Mouse (Mus musculus): ENCODE results near the gene Slamf9. TPM values are rescaled to one million over a fixed set of nuclear protein-coding genes. Genes with fewer than 3 reads are reported as not detected.

The Slamf9 gene
- polyA plus RNA-seq, 1 experiment from 2014 or later, result 0.08 TPM

DNA sequence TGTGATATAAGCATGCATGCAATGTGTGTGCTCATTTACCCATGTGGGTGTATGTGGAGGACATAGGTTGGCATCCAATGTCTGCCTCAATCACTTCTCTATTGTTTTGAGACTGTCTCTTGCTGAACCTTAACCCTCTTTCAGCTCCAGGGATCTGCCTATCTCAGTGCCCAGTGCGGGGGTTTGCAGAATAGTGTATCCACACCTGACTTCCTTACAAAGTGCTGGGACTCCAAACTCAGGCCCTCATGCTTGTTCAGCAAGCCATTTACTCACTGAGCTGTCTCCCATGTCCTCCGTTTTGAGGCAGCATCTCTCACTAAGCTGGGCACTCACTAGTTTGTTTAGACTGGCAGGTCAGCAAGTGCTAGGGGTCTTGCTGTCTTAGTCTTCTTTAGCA, 36.5 kb upstream of the Slamf9 start:
- in situ Hi-C loops (cut with MboI; ENCODE audit: low pct_unique_long_range_greater_than_20kb), result no loop called here
- TF ChIP-seq CTCF (IDR thresholded peaks at IDR 0.05), result no peak
- POLR2A ChIA-PET, result no interaction called here
- ATAC-seq, result no peak
- CTCF ChIA-PET, result no interaction called here
- H3K27me3 ChIP-seq, result no peaks in the 10 kb centered on the region
- DNase-seq (ENCODE audit: low read depth, low spot score), result no peak

- no peaks in the 10 kb centered on the region for H3K27me3 ChIP-seq
- no peak for TF ChIP-seq CTCF (IDR thresholded peaks at IDR 0.05)
- ATAC-seq, result no peak
- POLR2A ChIA-PET, result no interaction called here
- CTCF ChIA-PET, result interaction anchor here (1.5 kb wide), 1 partner anchor 19 kb away, joined by 3 read pairs; no protein-coding TSS in a partner anchor
- in situ Hi-C loops (cut with MboI; ENCODE audit: low pct_unique_long_range_greater_than_20kb), result no loop called here
- DNase-seq (ENCODE audit: low read depth, low spot score), result no peak
Measured at GRCm38 (mm10) chr1:172440521-172440920, 34.6 kb upstream of the Slamf9 start.

GRCm38 (mm10) chr1:172441935-172442445, 33.2 kb upstream of the Slamf9 start:
- H3K27me3 ChIP-seq, result no peaks in the 10 kb centered on the region
- ChIA-PET CTCF (interaction anchor here (1.7 kb wide), 1 partner anchor 45 kb away, joined by 3 read pairs; no protein-coding TSS in a partner anchor), POLR2A (no interaction called here)
- in situ Hi-C loops (cut with MboI; ENCODE audit: low pct_unique_long_range_greater_than_20kb), result no loop called here
- TF ChIP-seq CTCF (IDR thresholded peaks at IDR 0.05), result no peak
- no peak for DNase-seq (ENCODE audit: low read depth, low spot score)
- no peak for ATAC-seq

GRCm38 (mm10) chr1:172450226-172450625, 24.9 kb upstream of the Slamf9 start:
- POLR2A ChIA-PET, result no interaction called here
- DNase-seq (ENCODE audit: low read depth, low spot score) (no peak), ATAC-seq (no peak)
- in situ Hi-C loops (cut with MboI; ENCODE audit: low pct_unique_long_range_greater_than_20kb), result no loop called here
- H3K27me3 ChIP-seq, result no peaks in the 10 kb centered on the region
- CTCF ChIA-PET, result no interaction called here
- TF ChIP-seq CTCF (IDR thresholded peaks at IDR 0.05), result no peak

DNA sequence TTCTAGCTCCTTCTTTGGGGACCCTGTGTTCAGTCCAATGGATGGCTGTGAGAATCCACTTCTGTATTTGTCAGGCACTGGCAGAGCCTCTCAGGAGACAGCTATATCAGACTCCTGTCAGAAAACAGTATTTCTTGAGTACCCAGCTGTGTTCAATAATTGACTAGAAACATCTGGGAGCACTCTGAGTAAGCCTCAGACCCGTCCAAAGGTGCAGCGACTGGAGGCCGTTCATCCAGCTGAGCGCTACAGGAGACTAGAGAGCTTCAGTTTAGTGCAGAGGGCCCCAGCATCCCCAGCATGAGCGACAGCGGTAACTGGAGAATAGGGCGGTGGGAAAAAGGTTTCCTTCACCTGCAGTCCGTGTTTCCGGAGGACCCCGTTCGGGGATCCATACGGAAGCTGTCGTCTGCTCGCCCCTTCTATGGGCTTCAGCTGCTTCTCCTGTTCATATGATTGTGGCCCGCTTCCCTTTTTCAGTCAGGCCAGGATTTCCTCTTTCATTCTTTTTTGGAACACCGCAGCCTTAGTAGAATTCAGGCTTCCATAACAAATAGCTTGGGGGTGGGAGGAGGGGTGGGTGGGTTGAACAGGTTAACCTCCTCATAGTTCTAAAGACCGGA, 24.2 kb upstream of the Slamf9 start:
- DNase-seq (ENCODE audit: low read depth, low spot score) (no peak), ATAC-seq (no peak)
- ChIA-PET POLR2A (no interaction called here), CTCF (no interaction called here)
- TF ChIP-seq CTCF (IDR thresholded peaks at IDR 0.05), result no peak
- in situ Hi-C loops (cut with MboI; ENCODE audit: low pct_unique_long_range_greater_than_20kb), result no loop called here
- no peaks in the 10 kb centered on the region for H3K27me3 ChIP-seq

DNA sequence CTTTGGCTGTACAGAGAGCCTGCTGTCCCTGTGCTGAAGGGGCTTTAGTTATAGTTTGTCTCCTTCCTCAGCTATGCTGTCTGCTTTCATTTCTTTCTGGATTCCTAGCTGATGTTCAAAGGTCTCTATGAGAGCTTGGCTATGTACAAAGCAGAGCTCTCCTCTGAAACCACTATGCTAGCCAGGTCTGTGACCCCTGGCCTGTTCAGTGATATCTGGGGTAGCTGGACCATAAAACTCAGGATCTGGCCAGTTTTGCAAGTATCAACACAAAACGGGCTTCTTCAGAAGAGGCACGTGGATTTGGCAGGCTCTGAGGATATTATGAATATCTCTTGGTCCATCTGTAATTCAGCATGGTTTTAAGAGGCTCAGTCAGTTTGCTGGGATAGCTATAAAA, 22.2 kb upstream of the Slamf9 start:
- CTCF ChIA-PET, result interaction anchor here (1.0 to 1.4 kb wide), 2 partner anchors 9 to 53 kb away, joined by 4 to 5 read pairs; no protein-coding TSS in a partner anchor
- TF ChIP-seq CTCF (IDR thresholded peaks at IDR 0.05), result no peak
- DNase-seq (ENCODE audit: low read depth, low spot score), result no peak
- POLR2A ChIA-PET, result no interaction called here
- no peak for ATAC-seq
- H3K27me3 ChIP-seq, result no peaks in the 10 kb centered on the region
- in situ Hi-C loops (cut with MboI; ENCODE audit: low pct_unique_long_range_greater_than_20kb), result no loop called here

GRCm38 (mm10) chr1:172453810-172454209, 21.3 kb upstream of the Slamf9 start:
- no peak for DNase-seq (ENCODE audit: low read depth, low spot score)
- ChIA-PET POLR2A (no interaction called here), CTCF (interaction anchor here (1.4 kb wide), 1 partner anchor 10 kb away, joined by 5 read pairs; no protein-coding TSS in a partner anchor)
- no peaks in the 10 kb centered on the region for H3K27me3 ChIP-seq
- TF ChIP-seq CTCF (IDR thresholded peaks at IDR 0.05), result no peak
- ATAC-seq, result no peak
- in situ Hi-C loops (cut with MboI; ENCODE audit: low pct_unique_long_range_greater_than_20kb), result no loop called here

GRCm38 (mm10) chr1:172455416-172455815, 19.7 kb upstream of the Slamf9 start:
- POLR2A ChIA-PET, result no interaction called here
- DNase-seq (ENCODE audit: low read depth, low spot score), result no peak
- no peak for ATAC-seq
- TF ChIP-seq CTCF (IDR thresholded peaks at IDR 0.05), result no peak
- no peaks in the 10 kb centered on the region for H3K27me3 ChIP-seq
- CTCF ChIA-PET, result no interaction called here
- in situ Hi-C loops (cut with MboI; ENCODE audit: low pct_unique_long_range_greater_than_20kb), result no loop called here

DNA sequence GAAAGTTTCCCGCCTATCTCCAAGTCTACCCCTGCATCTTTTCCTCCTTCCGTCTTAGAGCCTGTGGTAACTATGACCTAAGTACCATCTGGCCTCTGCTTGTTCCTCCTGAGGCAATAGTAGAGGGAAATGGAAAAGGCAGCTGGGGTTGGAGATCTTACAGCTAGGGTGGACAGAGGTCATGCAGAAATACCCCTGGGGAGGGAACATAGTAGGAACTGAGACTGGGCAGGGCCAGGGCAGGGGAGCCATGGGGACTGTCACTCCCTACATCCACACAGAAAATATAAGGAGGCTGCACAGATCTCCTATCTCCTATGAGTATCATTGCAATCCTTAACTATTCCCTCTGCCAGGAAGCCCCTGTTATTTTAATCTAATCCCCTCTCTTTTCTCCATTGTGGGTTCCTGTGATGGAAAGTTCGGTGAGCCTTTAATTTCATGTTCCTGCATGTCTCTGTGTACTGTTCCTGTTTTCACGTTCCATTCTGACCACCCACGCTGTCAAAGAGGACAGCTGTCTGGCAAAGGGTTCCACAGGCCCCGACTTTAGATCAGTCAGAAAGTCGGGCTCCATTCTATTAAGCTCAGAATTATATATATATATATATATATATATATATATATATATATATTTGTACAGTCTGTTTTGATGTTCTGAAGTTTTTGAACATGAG, 19.0 kb upstream of the Slamf9 start:
- ATAC-seq (no peak), DNase-seq (ENCODE audit: low read depth, low spot score) (no peak)
- H3K27me3 ChIP-seq, result no peaks in the 10 kb centered on the region
- CTCF ChIA-PET, result no interaction called here
- in situ Hi-C loops (cut with MboI; ENCODE audit: low pct_unique_long_range_greater_than_20kb), result no loop called here
- POLR2A ChIA-PET, result no interaction called here
- no peak for TF ChIP-seq CTCF (IDR thresholded peaks at IDR 0.05)

- POLR2A ChIA-PET, result no interaction called here
Measured at GRCm38 (mm10) chr1:172457196-172457595, 18.0 kb upstream of the Slamf9 start.

DNA sequence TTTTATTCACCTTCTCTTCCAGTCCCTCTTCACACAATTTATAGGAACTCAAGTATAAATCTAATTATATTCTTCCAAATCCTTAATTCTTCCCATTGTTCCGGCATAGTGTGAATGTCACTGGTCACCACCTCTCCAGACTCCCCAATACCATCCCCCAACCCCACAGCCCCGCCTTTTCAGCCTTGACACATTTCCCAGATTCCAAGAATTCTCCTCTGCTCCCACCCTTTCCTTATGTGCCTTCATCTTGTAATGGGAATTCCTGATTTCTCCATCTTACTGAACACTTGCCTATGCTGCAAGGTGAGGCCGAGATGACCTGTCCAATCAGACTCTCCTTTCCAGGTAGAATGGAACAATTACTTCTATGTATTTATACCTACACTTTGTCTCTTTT, 17.1 kb upstream of the Slamf9 start:
- TF ChIP-seq CTCF (IDR thresholded peaks at IDR 0.05), result no peak
- DNase-seq (ENCODE audit: low read depth, low spot score) (no peak), ATAC-seq (no peak)
- ChIA-PET CTCF (no interaction called here), POLR2A (no interaction called here)
- H3K27me3 ChIP-seq, result no peaks in the 10 kb centered on the region
- in situ Hi-C loops (cut with MboI; ENCODE audit: low pct_unique_long_range_greater_than_20kb), result no loop called here

More at GRCm38 (mm10) chr1:172457196-172457595, 18.0 kb upstream of the Slamf9 start:
- DNase-seq (ENCODE audit: low read depth, low spot score), result no peak
- in situ Hi-C loops (cut with MboI; ENCODE audit: low pct_unique_long_range_greater_than_20kb), result no loop called here
- H3K27me3 ChIP-seq, result no peaks in the 10 kb centered on the region
- TF ChIP-seq CTCF (IDR thresholded peaks at IDR 0.05), result no peak
- CTCF ChIA-PET, result no interaction called here
- ATAC-seq, result no peak

Data from Patski (cell line).